Mouse (Mus musculus) ES-E14 (cell line): ENCODE data around the gene Epp13. TPM values are rescaled to one million over a fixed set of nuclear protein-coding genes. Genes with fewer than 3 reads are reported as not detected.

Experiments
- DNase-seq: peaks from one replicate; pipeline ENCODE4 v3.0.0-alpha.2; 2013; ENCODE audit warnings: low read depth, low spot score
- H3K27ac ChIP-seq: 2 replicates; pipeline ENCODE4 v1.5.1; 2012; ENCODE audit warnings: low read depth, mild to moderate bottlenecking, low read length, moderate library complexity, mixed read lengths; ENCODE audit not compliant: poor library complexity, insufficient read depth, severe bottlenecking
- H3K36me3 ChIP-seq: 2 replicates; pipeline ENCODE4 v1.6.1; 2012; ENCODE audit warnings: mild to moderate bottlenecking, low read length, moderate library complexity, mixed read lengths; ENCODE audit not compliant: control insufficient read depth, poor library complexity, insufficient read depth, severe bottlenecking
- H3K4me1 ChIP-seq, 2 experiments: fragments of 150-350 bp in 1 of 2; sonication (generic) in 1 of 2; 2 replicates each; pipeline ENCODE4 v1.6.1; 2012; ENCODE audit warnings: low read length in 2 of 2, mild to moderate bottlenecking in 1 of 2, mixed read lengths in 1 of 2; ENCODE audit not compliant: control insufficient read depth in 2 of 2, insufficient read depth in 2 of 2, poor library complexity in 1 of 2
- H3K4me3 ChIP-seq, 2 experiments: fragments of 150-350 bp in 1 of 2; sonication (generic) in 1 of 2; 2 replicates each; pipeline ENCODE4 v1.5.1; 2012; ENCODE audit warnings: low read length in 2 of 2, low read depth in 1 of 2, mild to moderate bottlenecking in 1 of 2, mixed read lengths in 1 of 2; ENCODE audit not compliant: insufficient read depth in 1 of 2, poor library complexity in 1 of 2, severe bottlenecking in 1 of 2
- H3K9ac ChIP-seq: 2 replicates; pipeline ENCODE4 v1.6.1; 2012; ENCODE audit warnings: low read depth, mild to moderate bottlenecking, low read length, mixed read lengths; ENCODE audit not compliant: poor library complexity, insufficient read depth, severe bottlenecking
- H3K9me3 ChIP-seq: fragments of 150-350 bp; sonication (generic); 2 replicates; pipeline ENCODE4 v1.6.1; 2012; ENCODE audit warnings: low read depth, mild to moderate bottlenecking, low read length; ENCODE audit not compliant: control insufficient read depth, insufficient read depth
- CHD2 ChIP-seq: IDR thresholded peaks from 2 replicates; pipeline ENCODE4 v1.6.1; 2014; ENCODE audit warnings: mild to moderate bottlenecking, low read depth, low read length, inconsistent platforms
- HCFC1 ChIP-seq: IDR thresholded peaks from 2 replicates; pipeline ENCODE4 v1.6.1; 2012; ENCODE audit warnings: low read length, inconsistent platforms, borderline replicate concordance; ENCODE audit not compliant: insufficient read depth
- MAFK ChIP-seq: IDR thresholded peaks from 2 replicates; pipeline ENCODE4 v1.6.1; 2014; ENCODE audit warnings: mild to moderate bottlenecking, low read depth, low read length, inconsistent platforms; ENCODE audit not compliant: insufficient read depth
- ZC3H11A ChIP-seq: IDR thresholded peaks from 2 replicates; pipeline ENCODE4 v1.6.1; 2012; ENCODE audit warnings: low read depth, mild to moderate bottlenecking, inconsistent platforms, low read length, borderline replicate concordance
- ZNF384 ChIP-seq: IDR thresholded peaks from 2 replicates; pipeline ENCODE4 v1.6.1; 2012; ENCODE audit warnings: low read depth, low read length, inconsistent platforms
- in situ Hi-C, 2 experiments: fragments of 600-800 bp; cut with MboI; formaldehyde crosslinking; loops; one replicate each; pipeline ENCODE4 v1.15.1; 2025; ENCODE audit warnings: low sequenced_read_pairs in 2 of 2, inconsistent platforms in 1 of 2; ENCODE audit not compliant: unreplicated experiment in 2 of 2
- total RNA-seq: library from RNA; depleted of rRNA; stranded (reverse); fragments of 300-350 nt; gene quantifications from 2 replicates; pipeline ENCODE4 v1.2.3, GENCODE M21; 2012; rRNA removed

The Epp13 gene
- total RNA-seq, 1 experiment: 12.4 TPM

DNA sequence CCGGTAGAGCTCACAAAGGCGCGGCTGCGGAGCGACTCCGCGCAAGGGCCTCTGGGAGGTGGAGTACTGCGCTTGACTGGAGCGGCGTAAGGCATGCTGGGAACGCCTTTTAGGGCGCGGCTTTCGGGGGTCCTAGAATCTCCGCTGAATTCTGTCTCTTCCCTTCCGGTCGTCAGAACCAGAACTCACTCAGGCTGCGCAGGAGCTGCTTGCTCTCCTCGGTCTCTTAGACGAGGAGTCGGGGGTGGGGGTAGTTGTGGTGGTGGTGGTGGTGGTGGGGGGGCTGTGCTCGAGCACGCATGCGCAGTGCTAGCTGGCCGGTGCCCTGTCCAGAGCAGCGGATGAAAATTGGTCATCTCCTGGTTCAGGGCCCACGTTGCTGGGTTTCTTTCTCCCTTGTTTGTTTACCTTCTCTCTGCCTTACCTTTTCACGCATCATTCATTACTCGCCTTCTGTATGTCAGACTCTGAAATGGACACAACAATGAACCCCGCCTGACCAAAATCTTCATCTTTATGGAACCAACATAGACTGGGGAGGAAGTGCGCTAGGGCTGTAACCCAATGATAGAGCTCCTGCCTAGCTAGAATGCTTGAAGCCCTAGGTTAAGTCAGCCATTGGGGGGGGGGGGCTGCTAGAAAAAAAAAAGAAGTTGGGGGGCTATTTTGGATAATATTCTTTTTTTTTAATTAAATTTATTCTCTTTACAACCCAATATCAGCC lies 78.9 kb downstream of the Epp13 start, which contains the start of gene Zfp583:
Zfp583 (minus strand) TSS at position 53 of the 724 bp plus-strand sequence.
- Histone ChIP-seq H3K9me3 (no peaks in the 10 kb centered on the region), H3K4me1 (peaks cover 0 to 7% of the 10 kb centered on the region in 2 experiments; a peak in 2 of 4 replicates), H3K4me3 (peak within 1 kb of the TSS; percentile 66 to 93), H3K9ac (peak within 1 kb of the TSS; percentile 67), H3K36me3 (no peaks in the 10 kb centered on the region), H3K27ac (peak within 1 kb of the TSS; percentile 54)
- DNase-seq: peak; percentile 69
- in situ Hi-C loops: no loop called here
- no peak for TF ChIP-seq MAFK
- no peak for TF ChIP-seq ZC3H11A
- TF ChIP-seq CHD2: no peak
- 0 out of 2 replicates have a peak, but pooled peaks have one; percentile 6 for TF ChIP-seq ZNF384
- TF ChIP-seq HCFC1: peak; percentile 72; the same call in 1 of the 2 replicates

Other genes starting within 250 kb of the Epp13 start
- gene Vmn1r65, start 241.7 kb upstream of the Epp13 start, total RNA-seq: not detected in 2 replicates
- gene Nlrp4c, start 207.5 kb upstream of the Epp13 start, total RNA-seq: 0.69 and 5.5 TPM in 2 replicates
- 20.9 and 29.0 TPM in 2 replicates for gene Zfp787, start 96.7 kb upstream of the Epp13 start, total RNA-seq
- gene Zfp444, start 80.5 kb upstream of the Epp13 start, total RNA-seq: 16.6 and 21.6 TPM in 2 replicates
- gene Galp, start 55.6 kb upstream of the Epp13 start, total RNA-seq: not detected in 2 replicates
- 2.1 and 3.3 TPM in 2 replicates for gene Zscan5b, start 30.4 kb upstream of the Epp13 start, total RNA-seq
- 2.3 and 3.2 TPM in 2 replicates for gene Zfp667, start 33.9 kb downstream of the Epp13 start, total RNA-seq
- gene Zfp583, start 78.6 kb downstream of the Epp13 start, total RNA-seq: 3.2 and 3.6 TPM in 2 replicates
- 2.5 and 2.9 TPM in 2 replicates for gene Gm3854, start 91.0 kb downstream of the Epp13 start, total RNA-seq
- gene Zfp78, start 110.6 kb downstream of the Epp13 start, total RNA-seq: 1.2 and 1.5 TPM in 2 replicates
- 5.6 and 7.7 TPM in 2 replicates for gene Zfp28, start 130.6 kb downstream of the Epp13 start, total RNA-seq
- 0.21 and 0.54 TPM in 2 replicates for gene Smim17, start 146.0 kb downstream of the Epp13 start, total RNA-seq
- 0.09 and 0.11 TPM in 2 replicates for gene Gm20715, start 157.6 kb downstream of the Epp13 start, total RNA-seq
- gene Olfr1344, start 186.0 kb downstream of the Epp13 start, total RNA-seq: 0.37 TPM in 1 of 2 replicates, not detected in the other
- gene Olfr1336, start 203.5 kb downstream of the Epp13 start, total RNA-seq: not detected in 2 replicates
- gene Olfr1346, start 214.4 kb downstream of the Epp13 start, total RNA-seq: not detected in 2 replicates
- not detected in 2 replicates for gene Olfr5, start 234.2 kb downstream of the Epp13 start, total RNA-seq
- gene Olfr1347, start 247.0 kb downstream of the Epp13 start, total RNA-seq: not detected in 2 replicates